Mouse (Mus musculus) forebrain, embryonic 11.5 days (tissue): Measurements from ENCODE around the gene Dera. TPM values are rescaled to one million over a fixed set of nuclear protein-coding genes. Genes with fewer than 3 reads are reported as not detected.

Experiments
- ATAC-seq: fragments of 200-750 bp; cut with Nextera tagmentation; replicated peaks from 2 replicates; pipeline ENCODE4 v1.8.0; 2017; ENCODE audit warnings: moderate TSS enrichment; ENCODE audit not compliant: low FRiP score
- DNase-seq: peaks from one replicate; pipeline ENCODE4 v3.0.0-alpha.2; 2017; ENCODE audit warnings: low spot score
- H3K27ac ChIP-seq: fragments of 300-500 bp; sonication (generic); 2 replicates; pipeline ENCODE4 v1.5.1; 2014; ENCODE audit warnings: low read depth, low read length
- H3K27me3 ChIP-seq: fragments of 300-500 bp; sonication (generic); 2 replicates; pipeline ENCODE4 v1.6.1; 2014; ENCODE audit warnings: mild to moderate bottlenecking, low read length, mixed read lengths; ENCODE audit not compliant: control insufficient read depth, insufficient read depth
- H3K36me3 ChIP-seq: fragments of 300-500 bp; sonication (generic); 2 replicates; pipeline ENCODE4 v1.6.1; 2014; ENCODE audit warnings: mild to moderate bottlenecking, low read length, moderate library complexity, mixed read lengths; ENCODE audit not compliant: control insufficient read depth, insufficient read depth
- H3K4me1 ChIP-seq: fragments of 300-500 bp; sonication (generic); replicated peaks from 2 replicates; pipeline ENCODE4 v1.6.1; 2014; ENCODE audit warnings: low read length, mixed read lengths; ENCODE audit not compliant: control insufficient read depth, insufficient read depth
- H3K4me2 ChIP-seq: fragments of 300-500 bp; sonication (generic); 2 replicates; pipeline ENCODE4 v1.6.1; 2014; ENCODE audit warnings: low read depth, mild to moderate bottlenecking, low read length, moderate library complexity, mixed read lengths; ENCODE audit not compliant: severe bottlenecking
- H3K4me3 ChIP-seq: fragments of 300-500 bp; sonication (generic); 2 replicates; pipeline ENCODE4 v1.5.1; 2014; ENCODE audit warnings: low read depth, low read length
- H3K9ac ChIP-seq: fragments of 300-500 bp; sonication (generic); 2 replicates; pipeline ENCODE4 v1.6.1; 2014; ENCODE audit warnings: low read length
- H3K9me3 ChIP-seq: fragments of 300-500 bp; sonication (generic); 2 replicates; pipeline ENCODE4 v1.6.1; 2016; ENCODE audit warnings: low read length, mixed read lengths; ENCODE audit not compliant: control insufficient read depth
- WGBS: fragments of 180-500 bp; shearing (Covaris S2); extraction: QIAGEN DNeasy Blood & Tissue Kit; methylation state at CpG from one replicate; pipeline ENCODE4 v1.1.7; 2014; 5-methylcytosine and 5-hydroxymethylcytosine counted together
- polyA plus RNA-seq: library from polyadenylated mRNA; unstranded; fragments of >200 nt; fragmentation: Nextera tagmentation; extraction: Ambion mirVana; gene quantifications from 2 replicates; pipeline ENCODE4 v1.2.1, GENCODE M21; 2014

Gene Dera
- polyA plus RNA-seq, 1 experiment from 2014 or later = 46.4 TPM

DNA sequence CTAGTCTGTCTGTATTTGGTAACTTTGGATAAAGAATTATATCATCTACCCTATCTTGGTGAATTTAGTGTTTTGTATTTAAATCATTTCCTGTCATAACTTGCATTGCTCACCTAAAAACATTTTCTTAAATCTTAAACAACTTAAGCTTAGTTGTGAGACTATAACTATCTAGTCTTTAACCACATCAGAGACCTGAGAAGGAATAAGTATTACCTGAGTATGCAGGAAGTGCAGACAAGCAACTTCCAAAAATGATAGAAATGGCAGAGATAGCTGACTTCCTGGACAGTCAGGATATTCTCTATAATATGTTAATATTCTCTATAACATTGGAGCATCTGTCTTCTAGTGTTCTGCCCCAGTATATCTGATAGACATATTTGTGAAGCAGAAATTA lies 11.8 kb downstream of the Dera start:
- Histone ChIP-seq H3K4me1 (peaks cover 4% of the 10 kb centered on the region; the same call in 1 of the 2 replicates), H3K9me3 (no peaks in the 10 kb centered on the region), H3K4me2 (no peak overlapping the region), H3K4me3 (no peak overlapping the region), H3K9ac (no peak overlapping the region), H3K36me3 (no peaks in the 10 kb centered on the region), H3K27ac (no peak overlapping the region), H3K27me3 (no peaks in the 10 kb centered on the region)
- no peak for DNase-seq
- no peak for ATAC-seq

DNA sequence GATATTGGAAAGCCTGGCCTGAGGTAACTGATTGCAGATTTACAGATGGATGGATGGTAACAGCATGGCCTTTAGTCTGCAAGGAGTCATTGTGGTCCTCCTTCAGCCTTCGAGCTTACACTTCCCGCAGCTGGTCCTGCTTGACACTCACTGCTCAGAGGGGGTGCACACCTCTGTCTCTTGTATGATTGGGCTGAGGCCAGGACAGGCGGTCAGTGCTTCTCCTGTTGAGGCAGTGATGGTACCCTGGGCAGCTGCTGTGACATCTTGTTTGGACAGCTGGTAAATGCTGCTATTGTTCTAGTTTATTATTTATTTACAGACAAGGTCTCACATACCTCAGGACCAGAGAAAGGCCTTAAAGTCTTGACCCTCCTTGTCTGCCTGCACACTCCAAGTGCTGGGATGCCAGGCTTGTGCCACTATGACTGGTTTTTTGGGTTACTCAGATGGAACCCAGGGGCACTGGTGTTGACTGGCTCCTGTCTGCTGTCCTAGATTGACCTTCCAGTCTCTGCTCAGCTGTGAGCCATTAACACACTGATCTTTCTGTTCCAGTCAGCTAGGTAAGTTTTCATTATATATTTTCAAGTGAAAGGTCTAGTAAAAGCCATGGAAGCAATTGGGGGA lies 17.4 kb downstream of the Dera start:
- Histone ChIP-seq H3K27me3 (no peaks in the 10 kb centered on the region), H3K4me1 (no peaks in the 10 kb centered on the region), H3K27ac (no peak overlapping the region), H3K4me2 (no peak overlapping the region), H3K9ac (no peak overlapping the region), H3K36me3 (no peaks in the 10 kb centered on the region), H3K4me3 (no peak overlapping the region), H3K9me3 (no peaks in the 10 kb centered on the region)
- DNase-seq (no peak), ATAC-seq (no peak)
- 75% methylated on average over 3 of the region's 3 CpGs for WGBS

DNA sequence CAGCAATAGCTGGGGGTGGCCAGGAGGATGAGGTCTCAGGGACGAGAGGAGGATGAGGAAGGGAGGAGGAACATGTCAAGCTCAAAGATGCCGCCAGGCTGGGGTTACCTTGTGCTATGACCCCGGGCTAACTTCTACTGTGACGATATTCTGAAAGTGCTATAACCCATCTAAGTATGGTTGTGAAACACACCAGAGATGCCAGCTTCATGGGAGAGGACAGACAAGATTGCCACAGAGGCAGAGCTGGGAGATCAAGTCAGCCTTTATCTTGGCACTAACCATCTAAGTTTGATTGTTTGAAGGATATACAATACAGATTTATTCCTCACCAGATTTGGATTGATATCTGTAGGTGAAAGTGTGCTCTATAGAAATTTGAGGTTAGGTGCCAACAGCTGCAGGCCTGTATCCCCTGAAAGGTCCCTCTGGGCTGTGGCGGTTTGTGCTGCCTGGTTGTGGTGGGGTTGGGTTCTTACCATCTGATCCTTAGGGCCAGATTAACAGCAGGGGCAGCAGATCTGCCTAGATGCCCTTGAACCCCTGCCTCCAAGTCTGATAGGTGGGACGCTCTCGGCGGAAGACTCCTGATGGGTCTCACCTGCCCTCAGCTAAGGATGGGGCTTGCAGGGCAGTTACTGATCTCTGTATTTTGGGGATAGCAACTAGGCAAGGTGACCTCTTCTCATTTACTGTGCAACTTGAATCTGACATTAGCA lies 18.7 kb downstream of the Dera start:
- H3K9me3 ChIP-seq = no peaks in the 10 kb centered on the region
- no peaks in the 10 kb centered on the region for H3K27me3 ChIP-seq
- H3K9ac ChIP-seq = no peak overlapping the region
- H3K36me3 ChIP-seq = no peaks in the 10 kb centered on the region
- no peak overlapping the region for H3K27ac ChIP-seq
- DNase-seq = no peak
- ATAC-seq = no peak
- WGBS = 94% methylated on average over 8 of the region's 8 CpGs
- no peak overlapping the region for H3K4me2 ChIP-seq
- H3K4me1 ChIP-seq = no peaks in the 10 kb centered on the region
- H3K4me3 ChIP-seq = no peak overlapping the region

DNA sequence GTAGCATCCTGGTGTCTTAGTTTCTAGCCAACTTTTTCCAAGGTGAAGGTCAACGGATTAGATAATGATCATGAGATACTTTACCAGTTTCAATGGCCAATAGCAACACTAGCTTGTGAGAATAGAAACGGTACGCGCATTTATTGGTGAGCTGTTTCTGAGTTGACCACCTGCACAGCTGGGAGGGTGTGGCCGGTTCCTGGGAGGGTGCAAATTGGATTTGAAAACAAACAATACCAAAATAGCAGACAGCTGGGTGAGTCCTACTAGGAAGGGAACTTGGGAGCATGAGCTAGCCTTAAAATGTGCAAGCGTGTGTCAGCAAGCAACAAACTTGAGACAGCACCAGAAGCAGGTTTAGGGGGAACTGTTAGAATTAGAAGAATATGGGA lies 19.3 kb downstream of the Dera start:
- WGBS = 92% methylated on average over 6 of the region's 6 CpGs
- DNase-seq (no peak), ATAC-seq (no peak)
- Histone ChIP-seq H3K4me1 (no peaks in the 10 kb centered on the region), H3K9ac (no peak overlapping the region), H3K4me2 (no peak overlapping the region), H3K4me3 (no peak overlapping the region), H3K27me3 (no peaks in the 10 kb centered on the region), H3K27ac (no peak overlapping the region), H3K9me3 (no peaks in the 10 kb centered on the region), H3K36me3 (no peaks in the 10 kb centered on the region)

DNA sequence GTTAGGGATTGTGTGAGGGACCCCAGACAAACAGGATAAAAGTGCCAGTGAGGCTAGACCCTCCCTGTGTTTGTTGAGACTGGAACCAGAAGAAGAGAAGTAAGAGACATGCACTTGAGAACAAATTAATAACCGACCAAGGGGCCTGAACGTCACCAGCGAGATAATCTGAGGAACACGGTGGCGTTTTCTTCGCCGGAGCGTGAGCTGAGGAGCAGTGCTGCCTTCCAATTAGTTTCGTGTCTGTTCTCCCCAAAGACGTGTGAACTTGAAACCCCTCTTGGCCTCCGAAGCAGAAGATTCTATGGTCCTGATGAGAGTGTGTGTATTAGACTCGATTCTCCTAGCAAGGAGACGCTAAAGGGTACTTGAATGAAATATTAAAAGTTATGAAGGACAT lies 19.8 kb downstream of the Dera start:
- no peaks in the 10 kb centered on the region for H3K4me1 ChIP-seq
- 92% methylated on average over 13 of the region's 13 CpGs for WGBS

DNA sequence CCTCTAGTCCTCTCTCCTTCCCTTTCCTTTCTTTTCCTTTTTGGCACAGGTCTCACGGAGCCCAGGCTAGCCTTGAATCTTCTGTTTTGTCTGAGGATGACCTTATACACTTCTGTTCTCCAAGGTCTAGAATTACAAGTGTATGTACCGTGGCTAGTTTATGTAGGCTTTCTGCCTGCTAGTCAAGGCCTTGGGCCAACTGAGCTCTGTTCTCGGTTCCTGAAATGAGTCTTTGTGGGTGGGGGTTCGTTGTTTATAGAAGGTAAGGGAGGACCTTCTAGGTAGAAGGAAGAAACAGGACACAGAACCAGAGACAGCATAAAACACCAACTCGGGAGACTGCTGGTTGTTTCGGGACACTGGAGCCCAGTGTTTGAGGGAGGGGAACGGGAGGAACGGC lies 20.8 kb downstream of the Dera start:
- H3K27me3 ChIP-seq = no peaks in the 10 kb centered on the region
- H3K4me2 ChIP-seq = no peak overlapping the region
- no peaks in the 10 kb centered on the region for H3K4me1 ChIP-seq
- ATAC-seq (no peak), DNase-seq (no peak)
- H3K36me3 ChIP-seq = no peaks in the 10 kb centered on the region
- H3K27ac ChIP-seq = no peak overlapping the region
- H3K9me3 ChIP-seq = no peaks in the 10 kb centered on the region
- 95% methylated on average over 8 of the region's 8 CpGs for WGBS
- no peak overlapping the region for H3K9ac ChIP-seq
- H3K4me3 ChIP-seq = no peak overlapping the region

More for the DNA sequence above, 19.8 kb downstream of the Dera start:
- Histone ChIP-seq H3K27ac (no peak overlapping the region), H3K36me3 (no peaks in the 10 kb centered on the region), H3K4me3 (no peak overlapping the region), H3K9me3 (no peaks in the 10 kb centered on the region), H3K4me2 (no peak overlapping the region), H3K27me3 (no peaks in the 10 kb centered on the region), H3K9ac (no peak overlapping the region)
- DNase-seq (no peak), ATAC-seq (no peak)

DNA sequence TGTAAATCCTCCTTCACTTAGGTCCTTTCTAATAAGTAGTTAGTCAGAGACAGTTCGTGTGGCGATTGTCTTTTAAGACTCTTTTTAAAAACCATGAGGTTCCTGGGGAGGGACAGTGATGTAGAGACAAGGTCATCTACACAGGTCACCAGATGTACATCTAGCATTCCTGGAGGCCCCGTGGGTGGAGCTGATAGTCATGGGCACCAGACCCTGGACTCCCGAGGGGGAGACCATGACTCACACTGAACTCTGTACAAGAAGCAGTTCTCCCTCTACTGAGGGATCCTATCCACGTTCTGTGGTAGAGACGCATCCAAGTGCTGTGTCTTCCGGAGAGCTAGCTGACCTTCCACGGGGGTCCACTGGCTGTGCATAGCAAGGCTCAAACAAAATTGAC lies 22.6 kb downstream of the Dera start:
- Histone ChIP-seq H3K4me3 (no peak overlapping the region), H3K27ac (no peak overlapping the region), H3K4me1 (no peaks in the 10 kb centered on the region), H3K36me3 (no peaks in the 10 kb centered on the region), H3K4me2 (no peak overlapping the region), H3K9me3 (no peaks in the 10 kb centered on the region), H3K9ac (no peak overlapping the region), H3K27me3 (no peaks in the 10 kb centered on the region)
- DNase-seq (no peak), ATAC-seq (no peak)
- WGBS = 89% methylated on average over 8 of the region's 8 CpGs

DNA sequence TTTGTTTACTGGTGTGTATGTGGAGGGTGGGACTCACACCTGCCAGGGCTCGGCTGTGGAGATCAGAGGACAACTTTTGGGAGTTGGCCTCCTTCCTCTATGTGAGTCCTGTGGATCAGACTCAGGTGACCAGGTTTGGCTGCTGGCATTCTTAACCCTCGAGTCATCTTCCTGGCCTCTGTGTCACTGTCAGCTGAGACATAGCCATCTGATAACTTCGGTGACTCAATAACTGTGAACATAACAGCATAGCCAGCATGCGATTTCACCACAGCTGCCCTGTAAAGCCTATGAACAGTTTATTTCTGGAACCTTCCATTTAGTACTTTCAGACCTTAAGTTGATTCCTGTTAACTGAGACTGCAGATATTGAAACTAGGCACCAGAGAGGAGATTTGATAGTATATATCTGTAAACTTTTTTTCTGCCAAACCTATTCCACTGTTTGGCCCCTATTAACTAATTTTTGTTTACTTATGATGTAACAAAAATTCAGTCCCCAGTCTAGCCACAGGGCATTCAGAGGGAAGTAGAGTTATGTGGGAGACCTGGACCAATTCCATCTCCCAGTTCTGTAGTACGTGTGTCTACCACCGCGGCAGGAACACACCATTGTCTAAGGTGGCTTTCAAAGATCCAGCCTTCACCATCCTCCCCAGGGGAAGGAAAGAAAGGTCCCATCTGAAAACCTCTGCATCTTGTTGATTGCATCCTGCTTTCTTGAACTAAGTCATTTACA lies 29.7 kb downstream of the Dera start:
- ATAC-seq (no peak), DNase-seq (no peak)
- H3K4me2 ChIP-seq = no peak overlapping the region
- H3K27me3 ChIP-seq = no peaks in the 10 kb centered on the region
- no peaks in the 10 kb centered on the region for H3K4me1 ChIP-seq
- H3K4me3 ChIP-seq = no peak overlapping the region
- no peak overlapping the region for H3K9ac ChIP-seq
- H3K9me3 ChIP-seq = no peaks in the 10 kb centered on the region
- WGBS = 93% methylated on average over 7 of the region's 7 CpGs
- H3K36me3 ChIP-seq = no peaks in the 10 kb centered on the region
- no peak overlapping the region for H3K27ac ChIP-seq
